ENCODE assay signal across 21 mouse cellular contexts in the genomic region with DNA sequence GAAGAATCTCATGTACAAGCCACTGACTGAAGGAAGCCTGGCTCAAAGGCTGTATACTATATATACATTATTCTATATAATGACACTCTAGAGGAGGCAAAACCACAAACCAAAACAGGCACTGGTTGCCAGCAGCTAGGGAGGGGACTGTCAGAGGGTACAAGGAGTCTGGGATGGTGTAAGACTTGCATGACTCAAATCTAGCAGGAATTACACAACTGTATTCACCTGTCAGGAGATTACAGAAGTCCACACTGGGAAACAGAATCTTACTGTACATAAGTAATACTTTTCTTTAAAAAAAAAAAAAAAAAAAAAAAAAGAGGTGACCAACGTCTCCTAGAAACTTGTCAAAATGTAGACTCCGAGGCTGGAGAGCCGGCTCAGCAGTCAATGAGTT. TPM values are rescaled to one million over a fixed set of nuclear protein-coding genes. Genes with fewer than 3 reads are reported as not detected.
DNase-seq lines count a peak whose midpoint lies in the region; ATAC-seq lines count a peak whose summit lies in the region.
"Had no signal": no experiment of that assay in that cellular context is flagged by ENCODE, and none has a peak within 500 bp of the region (broad histone marks: within the 10 kb centered on the region; RNA-seq: fewer than 3 reads in every experiment).

No protein-coding gene starts in this region.

- 75% methylated on average over 3 of the region's 3 CpGs for WGBS in embryonic facial prominence, embryonic 14.5 days
- WGBS in embryonic facial prominence, embryonic 10.5 days: 91% methylated on average over 3 of the region's 3 CpGs
- 40% methylated on average over 3 of the region's 3 CpGs for WGBS in liver, embryonic 12.5 days (ENCODE audit: insufficient replicate concordance)
- WGBS in liver, embryonic 11.5 days: 54% methylated on average over 3 of the region's 3 CpGs
- WGBS in embryonic facial prominence, embryonic 15.5 days: 72% methylated on average over 3 of the region's 3 CpGs
- 78% methylated on average over 3 of the region's 3 CpGs for WGBS in heart, embryonic 12.5 days

- H3K27ac ChIP-seq in embryonic facial prominence, embryonic 14.5 days (replicated peaks; ENCODE audit: low read depth, low read length): no peak overlapping the region
- no peak overlapping the region for H3K27ac ChIP-seq in embryonic facial prominence, embryonic 10.5 days (replicated peaks)
- 0 out of 2 replicates have a peak overlapping the region, but pooled peaks have one; percentile 13 for H3K27ac ChIP-seq in liver, embryonic 12.5 days
- no peak overlapping the region for H3K27ac ChIP-seq in liver, embryonic 11.5 days (ENCODE audit: low read depth, low read length)
- H3K27ac ChIP-seq in embryonic facial prominence, embryonic 15.5 days (replicated peaks): no peak overlapping the region; the same call in 1 of the 2 replicates
- H3K27ac ChIP-seq in heart, embryonic 12.5 days (ENCODE audit: poor library complexity, severe bottlenecking): no peak overlapping the region
- H3K27ac ChIP-seq: forebrain, embryonic 12.5 days; gastrocnemius, adult 2 months; heart, embryonic 10.5 days; heart, embryonic 15.5 days; hindbrain, embryonic 13.5 days; hindbrain, postnatal 0 days had no signal

- no peak overlapping the region for H3K4me3 ChIP-seq in embryonic facial prominence, embryonic 14.5 days (ENCODE audit: low read depth, low read length)
- no peak overlapping the region for H3K4me3 ChIP-seq in embryonic facial prominence, embryonic 10.5 days
- no peak overlapping the region for H3K4me3 ChIP-seq in liver, embryonic 12.5 days
- H3K4me3 ChIP-seq in liver, embryonic 11.5 days (ENCODE audit: low read depth, low read length): no peak overlapping the region
- no peak overlapping the region for H3K4me3 ChIP-seq in embryonic facial prominence, embryonic 15.5 days (replicated peaks)
- no peak overlapping the region for H3K4me3 ChIP-seq in heart, embryonic 12.5 days
- H3K4me3 ChIP-seq: forebrain, embryonic 12.5 days; gastrocnemius, adult 2 months; heart, embryonic 10.5 days; heart, embryonic 15.5 days; hindbrain, embryonic 13.5 days had no signal

- no peaks in the 10 kb centered on the region for H3K4me1 ChIP-seq in embryonic facial prominence, embryonic 14.5 days (ENCODE audit: control insufficient read depth, insufficient read depth, low read length)
- H3K4me1 ChIP-seq in embryonic facial prominence, embryonic 10.5 days: no peaks in the 10 kb centered on the region
- peaks cover 20% of the 10 kb centered on the region for H3K4me1 ChIP-seq in liver, embryonic 12.5 days
- H3K4me1 ChIP-seq in liver, embryonic 11.5 days (replicated peaks; ENCODE audit: control insufficient read depth, insufficient read depth, low read length): peaks cover 17% of the 10 kb centered on the region
- H3K4me1 ChIP-seq in embryonic facial prominence, embryonic 15.5 days: peaks cover 5% of the 10 kb centered on the region; the same call in 1 of the 2 replicates
- peaks cover 23% of the 10 kb centered on the region for H3K4me1 ChIP-seq in heart, embryonic 12.5 days (replicated peaks)
- H3K4me1 ChIP-seq: hindbrain, embryonic 13.5 days had no signal

- ATAC-seq in embryonic facial prominence, embryonic 14.5 days (ENCODE audit: low read depth): peak; percentile 18; the same call in 1 of the 2 replicates
- ATAC-seq in liver, embryonic 12.5 days: no peak
- no peak for ATAC-seq in liver, embryonic 11.5 days (replicated peaks; ENCODE audit: low FRiP score)
- ATAC-seq in embryonic facial prominence, embryonic 15.5 days (ENCODE audit: insufficient number of reproducible peaks, low FRiP score, low TSS enrichment, low read depth): peak; percentile 47; the same call in 1 of the 2 replicates
- no peak for ATAC-seq in heart, embryonic 12.5 days (ENCODE audit: insufficient number of reproducible peaks, low FRiP score)
- ATAC-seq: forebrain, embryonic 16.5 days; hindbrain, postnatal 0 days had no signal

- no peak for DNase-seq in embryonic facial prominence, embryonic 14.5 days (ENCODE audit: low spot score)
- DNase-seq in embryonic facial prominence, embryonic 10.5 days (ENCODE audit: low spot score): no peak
- no peak for DNase-seq in liver, embryonic 11.5 days (ENCODE audit: low spot score)
- no peak for DNase-seq in heart, adult 11 months
- DNase-seq: adrenal gland, adult 8-10 months; adrenal gland, postnatal 36 days; cerebellum, adult 2 months; cerebellum, postnatal 10 days; gastrocnemius, adult 2 months; gastrocnemius, postnatal 25 days; heart, adult 18-20 months; heart, postnatal 14 days had no signal

- H3K9me3 ChIP-seq in embryonic facial prominence, embryonic 14.5 days (ENCODE audit: control insufficient read depth, low read length): no peaks in the 10 kb centered on the region
- no peaks in the 10 kb centered on the region for H3K9me3 ChIP-seq in embryonic facial prominence, embryonic 10.5 days
- H3K9me3 ChIP-seq in liver, embryonic 12.5 days (replicated peaks): no peaks in the 10 kb centered on the region
- no peaks in the 10 kb centered on the region for H3K9me3 ChIP-seq in liver, embryonic 11.5 days (ENCODE audit: control insufficient read depth, low read length)
- no peaks in the 10 kb centered on the region for H3K9me3 ChIP-seq in embryonic facial prominence, embryonic 15.5 days (replicated peaks)
- no peaks in the 10 kb centered on the region for H3K9me3 ChIP-seq in heart, embryonic 12.5 days (replicated peaks)
- H3K9me3 ChIP-seq: forebrain, embryonic 12.5 days; heart, embryonic 10.5 days; heart, embryonic 15.5 days; hindbrain, embryonic 13.5 days had no signal

- no peak overlapping the region for H3K9ac ChIP-seq in embryonic facial prominence, embryonic 14.5 days (ENCODE audit: low read depth, low read length)
- no peak overlapping the region for H3K9ac ChIP-seq in liver, embryonic 12.5 days
- no peak overlapping the region for H3K9ac ChIP-seq in liver, embryonic 11.5 days (ENCODE audit: low read depth, low read length)
- H3K9ac ChIP-seq in embryonic facial prominence, embryonic 15.5 days: no peak overlapping the region
- H3K9ac ChIP-seq in heart, embryonic 12.5 days: no peak overlapping the region
- H3K9ac ChIP-seq: forebrain, embryonic 12.5 days; heart, embryonic 15.5 days; hindbrain, embryonic 13.5 days had no signal

- H3K27me3 ChIP-seq in embryonic facial prominence, embryonic 14.5 days (replicated peaks; ENCODE audit: control insufficient read depth, insufficient read depth, low read length): no peaks in the 10 kb centered on the region
- H3K27me3 ChIP-seq in embryonic facial prominence, embryonic 10.5 days (replicated peaks; ENCODE audit: low read depth, poor library complexity, severe bottlenecking): no peaks in the 10 kb centered on the region
- no peaks in the 10 kb centered on the region for H3K27me3 ChIP-seq in liver, embryonic 12.5 days (replicated peaks)
- H3K27me3 ChIP-seq in liver, embryonic 11.5 days (replicated peaks; ENCODE audit: control insufficient read depth, insufficient read depth, low read length): no peaks in the 10 kb centered on the region
- H3K27me3 ChIP-seq in embryonic facial prominence, embryonic 15.5 days: no peaks in the 10 kb centered on the region
- no peaks in the 10 kb centered on the region for H3K27me3 ChIP-seq in heart, embryonic 12.5 days (replicated peaks)
- H3K27me3 ChIP-seq: forebrain, embryonic 12.5 days; heart, embryonic 15.5 days; hindbrain, embryonic 13.5 days had no signal

- H3K4me2 ChIP-seq in embryonic facial prominence, embryonic 14.5 days (ENCODE audit: low read depth, low read length): no peak overlapping the region
- H3K4me2 ChIP-seq in liver, embryonic 12.5 days: no peak overlapping the region
- no peak overlapping the region for H3K4me2 ChIP-seq in liver, embryonic 11.5 days
- H3K4me2 ChIP-seq in embryonic facial prominence, embryonic 15.5 days (replicated peaks): no peak overlapping the region
- H3K4me2 ChIP-seq in heart, embryonic 12.5 days: no peak overlapping the region
- H3K4me2 ChIP-seq: forebrain, embryonic 12.5 days; heart, embryonic 15.5 days; hindbrain, embryonic 13.5 days had no signal

- H3K36me3 ChIP-seq in embryonic facial prominence, embryonic 14.5 days (ENCODE audit: control insufficient read depth, insufficient read depth, low read length): peaks cover 3% of the 10 kb centered on the region; the same call in 1 of the 2 replicates
- no peaks in the 10 kb centered on the region; the same call in 1 of the 2 replicates for H3K36me3 ChIP-seq in embryonic facial prominence, embryonic 10.5 days (replicated peaks)
- no peaks in the 10 kb centered on the region for H3K36me3 ChIP-seq in liver, embryonic 12.5 days
- H3K36me3 ChIP-seq in liver, embryonic 11.5 days (ENCODE audit: control insufficient read depth, insufficient read depth, low read length): no peaks in the 10 kb centered on the region
- H3K36me3 ChIP-seq in embryonic facial prominence, embryonic 15.5 days: peaks cover 8% of the 10 kb centered on the region; the same call in 1 of the 2 replicates
- H3K36me3 ChIP-seq in heart, embryonic 12.5 days: peaks cover 5% of the 10 kb centered on the region; the same call in 1 of the 2 replicates
- H3K36me3 ChIP-seq: forebrain, embryonic 12.5 days; heart, embryonic 10.5 days; heart, embryonic 15.5 days had no signal

RNA-seq across cellular contexts. Expression of a gene that starts 16.5 kb away (rescaled TPM):
- 6.0 and 7.7 TPM in 2 replicates for polyA plus RNA-seq in embryonic facial prominence, embryonic 14.5 days (2014; fragmentation: Nextera tagmentation; extraction: Ambion mirVana)
- polyA plus RNA-seq in embryonic facial prominence, embryonic 10.5 days (2016; fragmentation: Nextera tagmentation; extraction: Ambion mirVana): 6.6 and 6.9 TPM in 2 replicates
- polyA plus RNA-seq in liver, embryonic 12.5 days (2016; fragmentation: Nextera tagmentation; extraction: Ambion mirVana): 2.4 and 2.7 TPM in 2 replicates
- 1.9 and 2.0 TPM in 2 replicates for polyA plus RNA-seq in liver, embryonic 11.5 days (2014; fragmentation: Nextera tagmentation; extraction: Ambion mirVana)
- polyA plus RNA-seq in embryonic facial prominence, embryonic 15.5 days (2015; fragmentation: Nextera tagmentation; extraction: Ambion mirVana): 13.5 and 14.1 TPM in 2 replicates
- 11.4 and 12.3 TPM in 2 replicates for polyA plus RNA-seq in heart, embryonic 12.5 days (2016; fragmentation: Nextera tagmentation; extraction: Ambion mirVana)

Comparison
In these comparisons a context has a peak if more than half of its experiments do, and no peak if none do; other contexts are left out.
1. ATAC-seq: peak in embryonic facial prominence, embryonic 14.5 days (single experiment) and embryonic facial prominence, embryonic 15.5 days (single experiment); none in liver, embryonic 12.5 days (single experiment), liver, embryonic 11.5 days (single experiment) and heart, embryonic 12.5 days (single experiment).